Mouse (Mus musculus): Measurements from ENCODE around the gene Smim26. TPM values are rescaled to one million over a fixed set of nuclear protein-coding genes. Genes with fewer than 3 reads are reported as not detected.

Smim26 gene
- polyA plus RNA-seq, 1 experiment from 2014 or later: 54.9 TPM

GRCm38 (mm10) chr2:144638719-144639118, 44.9 kb downstream of the Smim26 start:
- Histone ChIP-seq H3K27me3 (no peaks in the 10 kb centered on the region), H3K4me2 (no peak overlapping the region), H3K4me1 (replicated peaks) (0 out of 2 replicates have a peak, but pooled peaks cover 5% of the 10 kb centered on the region), H3K9me3 (no peaks in the 10 kb centered on the region), H3K27ac (replicated peaks) (no peak overlapping the region), H3K9ac (no peak overlapping the region), H3K36me3 (no peaks in the 10 kb centered on the region), H3K4me3 (no peak overlapping the region)
- WGBS: 60% methylated on average over 4 of the region's 4 CpGs
- ATAC-seq (ENCODE audit: low FRiP score, low read depth): no peak

GRCm38 (mm10) chr2:144640101-144640500, 46.2 kb downstream of the Smim26 start:
- WGBS: 74% methylated on average over 7 of the region's 7 CpGs
- no peaks in the 10 kb centered on the region for H3K36me3 ChIP-seq
- ATAC-seq (ENCODE audit: low FRiP score, low read depth): no peak

GRCm38 (mm10) chr2:144641991-144642390, 48.1 kb downstream of the Smim26 start:
- H3K4me2 ChIP-seq: no peak overlapping the region
- WGBS: 88% methylated on average over 4 of the region's 4 CpGs

More at GRCm38 (mm10) chr2:144640101-144640500, 46.2 kb downstream of the Smim26 start:
- Histone ChIP-seq H3K9me3 (no peaks in the 10 kb centered on the region), H3K4me2 (no peak overlapping the region), H3K9ac (no peak overlapping the region), H3K27ac (replicated peaks) (no peak overlapping the region), H3K27me3 (no peaks in the 10 kb centered on the region), H3K4me3 (no peak overlapping the region), H3K4me1 (replicated peaks) (0 out of 2 replicates have a peak, but pooled peaks cover 3% of the 10 kb centered on the region)

More at GRCm38 (mm10) chr2:144641991-144642390, 48.1 kb downstream of the Smim26 start:
- Histone ChIP-seq H3K9ac (no peak overlapping the region), H3K9me3 (no peaks in the 10 kb centered on the region), H3K4me1 (replicated peaks) (peaks cover 2% of the 10 kb centered on the region; the same call in 1 of the 2 replicates), H3K36me3 (no peaks in the 10 kb centered on the region), H3K27ac (replicated peaks) (no peak overlapping the region), H3K27me3 (no peaks in the 10 kb centered on the region), H3K4me3 (no peak overlapping the region)
- no peak for ATAC-seq (ENCODE audit: low FRiP score, low read depth)

Small RNA genes lying within 50 kb of the gene (microRNA-seq; reads per million reads assigned to microRNA genes)
- not detected for gene Gm24823

Other genes starting within 250 kb of the Smim26 start
- gene Kat14, start 225.1 kb upstream of the Smim26 start, polyA plus RNA-seq (2015; fragmentation: Nextera tagmentation; extraction: Ambion mirVana): 27.2 and 28.7 TPM in 2 replicates
- 1.5 TPM in 1 of 2 replicates, not detected in the other for gene Pet117, start 225.1 kb upstream of the Smim26 start, polyA plus RNA-seq (2015; fragmentation: Nextera tagmentation; extraction: Ambion mirVana)
- 15.9 and 18.1 TPM in 2 replicates for gene Dzank1, start 66.6 kb upstream of the Smim26 start, polyA plus RNA-seq (2015; fragmentation: Nextera tagmentation; extraction: Ambion mirVana)
- 25.1 and 26.1 TPM in 2 replicates for gene Polr3f, start 66.3 kb upstream of the Smim26 start, polyA plus RNA-seq (2015; fragmentation: Nextera tagmentation; extraction: Ambion mirVana)
- gene Rbbp9, start 43.2 kb upstream of the Smim26 start, polyA plus RNA-seq (2015; fragmentation: Nextera tagmentation; extraction: Ambion mirVana): 50.6 and 51.5 TPM in 2 replicates
- 63.3 and 68.5 TPM in 2 replicates for gene Sec23b, start 37.8 kb upstream of the Smim26 start, polyA plus RNA-seq (2015; fragmentation: Nextera tagmentation; extraction: Ambion mirVana)
- gene Dtd1, start 5.8 kb downstream of the Smim26 start, polyA plus RNA-seq (2015; fragmentation: Nextera tagmentation; extraction: Ambion mirVana): 124 TPM in 2 replicates
- gene Scp2d1, start 229.6 kb downstream of the Smim26 start, polyA plus RNA-seq (2015; fragmentation: Nextera tagmentation; extraction: Ambion mirVana): not detected in 2 replicates

Measured in hindbrain, embryonic 15.5 days (tissue).